Mouse (Mus musculus): ENCODE data around the gene Rbm6. TPM values are rescaled to one million over a fixed set of nuclear protein-coding genes. Genes with fewer than 3 reads are reported as not detected.
A peak's percentile ranks its signal among the peaks of the same experiment; 100 is the strongest.

Gene Rbm6
- polyA plus RNA-seq, 1 experiment, result 32.1 TPM

GRCm38 (mm10) chr9:107770037-107770373, 103.0 kb downstream of the Rbm6 start:
- H3K36me3 ChIP-seq (ENCODE audit: control insufficient read depth, insufficient read depth, low read length), result peaks cover 52% of the 10 kb centered on the region
- WGBS, result 1% methylated on average over 9 of the region's 9 CpGs

GRCm38 (mm10) chr9:107769445-107770000, 103.5 kb downstream of the Rbm6 start:
- Histone ChIP-seq H3K4me1 (replicated peaks; ENCODE audit: control insufficient read depth, insufficient read depth, low read length) (peaks cover 3% of the 10 kb centered on the region; the same call in 1 of the 2 replicates), H3K27me3 (ENCODE audit: control insufficient read depth, insufficient read depth, low read length) (no peaks in the 10 kb centered on the region), H3K36me3 (ENCODE audit: control insufficient read depth, insufficient read depth, low read length) (peaks cover 52% of the 10 kb centered on the region), H3K27ac (ENCODE audit: control insufficient read depth, insufficient read depth, low read length) (no peak overlapping the region), H3K4me3 (ENCODE audit: control insufficient read depth, insufficient read depth, low read length) (no peak overlapping the region)
- WGBS, result 4% methylated on average over 4 of the region's 4 CpGs
- TF ChIP-seq CTCF (IDR thresholded peaks at IDR 0.05; ENCODE audit: borderline replicate concordance, control insufficient read depth, extremely low read depth, insufficient read depth, low read length, poor library complexity) (no peak), POLR2A (IDR thresholded peaks at IDR 0.05; ENCODE audit: control insufficient read depth, extremely low read depth, insufficient read depth, low read length, poor library complexity) (no peak)
- DNase-seq, result no peak

More at GRCm38 (mm10) chr9:107770037-107770373, 103.0 kb downstream of the Rbm6 start:
- H3K27ac ChIP-seq (ENCODE audit: control insufficient read depth, insufficient read depth, low read length), result peak overlapping the region; percentile 61; the same call in 1 of the 2 replicates
- H3K4me3 ChIP-seq (ENCODE audit: control insufficient read depth, insufficient read depth, low read length), result peak overlapping the region; percentile 94
- DNase-seq, result peak; percentile 6
- TF ChIP-seq POLR2A (IDR thresholded peaks at IDR 0.05; ENCODE audit: control insufficient read depth, extremely low read depth, insufficient read depth, low read length, poor library complexity) (no peak), CTCF (IDR thresholded peaks at IDR 0.05; ENCODE audit: borderline replicate concordance, control insufficient read depth, extremely low read depth, insufficient read depth, low read length, poor library complexity) (no peak)
- peaks cover 3% of the 10 kb centered on the region; the same call in 1 of the 2 replicates for H3K4me1 ChIP-seq (replicated peaks; ENCODE audit: control insufficient read depth, insufficient read depth, low read length)
- H3K27me3 ChIP-seq (ENCODE audit: control insufficient read depth, insufficient read depth, low read length), result no peaks in the 10 kb centered on the region

- peaks cover 52% of the 10 kb centered on the region for H3K36me3 ChIP-seq (ENCODE audit: control insufficient read depth, insufficient read depth, low read length)
- no peak for DNase-seq
Measured at GRCm38 (mm10) chr9:107768851-107769250, 104.2 kb downstream of the Rbm6 start.

GRCm38 (mm10) chr9:107759593-107759992, 113.4 kb downstream of the Rbm6 start:
- H3K27me3 ChIP-seq (ENCODE audit: control insufficient read depth, insufficient read depth, low read length), result no peaks in the 10 kb centered on the region
- no peak overlapping the region for H3K27ac ChIP-seq (ENCODE audit: control insufficient read depth, insufficient read depth, low read length)
- no peak for DNase-seq
- H3K4me3 ChIP-seq (ENCODE audit: control insufficient read depth, insufficient read depth, low read length), result no peak overlapping the region
- peaks cover 97% of the 10 kb centered on the region for H3K36me3 ChIP-seq (ENCODE audit: control insufficient read depth, insufficient read depth, low read length)
- 93% methylated on average over 6 of the region's 6 CpGs for WGBS
- TF ChIP-seq CTCF (IDR thresholded peaks at IDR 0.05; ENCODE audit: borderline replicate concordance, control insufficient read depth, extremely low read depth, insufficient read depth, low read length, poor library complexity) (no peak), POLR2A (IDR thresholded peaks at IDR 0.05; ENCODE audit: control insufficient read depth, extremely low read depth, insufficient read depth, low read length, poor library complexity) (no peak)
- no peaks in the 10 kb centered on the region for H3K4me1 ChIP-seq (replicated peaks; ENCODE audit: control insufficient read depth, insufficient read depth, low read length)

More at GRCm38 (mm10) chr9:107768851-107769250, 104.2 kb downstream of the Rbm6 start:
- 90% methylated on average over 5 of the region's 5 CpGs for WGBS
- H3K27me3 ChIP-seq (ENCODE audit: control insufficient read depth, insufficient read depth, low read length), result no peaks in the 10 kb centered on the region
- TF ChIP-seq CTCF (IDR thresholded peaks at IDR 0.05; ENCODE audit: borderline replicate concordance, control insufficient read depth, extremely low read depth, insufficient read depth, low read length, poor library complexity) (no peak), POLR2A (IDR thresholded peaks at IDR 0.05; ENCODE audit: control insufficient read depth, extremely low read depth, insufficient read depth, low read length, poor library complexity) (no peak)
- no peak overlapping the region for H3K4me3 ChIP-seq (ENCODE audit: control insufficient read depth, insufficient read depth, low read length)
- H3K4me1 ChIP-seq (replicated peaks; ENCODE audit: control insufficient read depth, insufficient read depth, low read length), result peaks cover 3% of the 10 kb centered on the region; the same call in 1 of the 2 replicates
- no peak overlapping the region for H3K27ac ChIP-seq (ENCODE audit: control insufficient read depth, insufficient read depth, low read length)

- no peak overlapping the region for H3K4me3 ChIP-seq (ENCODE audit: control insufficient read depth, insufficient read depth, low read length)
- H3K4me1 ChIP-seq (replicated peaks; ENCODE audit: control insufficient read depth, insufficient read depth, low read length), result no peaks in the 10 kb centered on the region
- no peak for TF ChIP-seq CTCF (IDR thresholded peaks at IDR 0.05; ENCODE audit: borderline replicate concordance, control insufficient read depth, extremely low read depth, insufficient read depth, low read length, poor library complexity)
- no peak for TF ChIP-seq POLR2A (IDR thresholded peaks at IDR 0.05; ENCODE audit: control insufficient read depth, extremely low read depth, insufficient read depth, low read length, poor library complexity)
- no peaks in the 10 kb centered on the region for H3K27me3 ChIP-seq (ENCODE audit: control insufficient read depth, insufficient read depth, low read length)
- no peak overlapping the region for H3K27ac ChIP-seq (ENCODE audit: control insufficient read depth, insufficient read depth, low read length)
- WGBS, result 99% methylated on average over 5 of the region's 5 CpGs
- peaks cover 95% of the 10 kb centered on the region for H3K36me3 ChIP-seq (ENCODE audit: control insufficient read depth, insufficient read depth, low read length)
- no peak for DNase-seq
Measured at GRCm38 (mm10) chr9:107750378-107750777, 122.7 kb downstream of the Rbm6 start.

GRCm38 (mm10) chr9:107748063-107748462, 125.0 kb downstream of the Rbm6 start:
- DNase-seq, result no peak
- Histone ChIP-seq H3K27ac (ENCODE audit: control insufficient read depth, insufficient read depth, low read length) (no peak overlapping the region), H3K4me1 (replicated peaks; ENCODE audit: control insufficient read depth, insufficient read depth, low read length) (no peaks in the 10 kb centered on the region), H3K4me3 (ENCODE audit: control insufficient read depth, insufficient read depth, low read length) (no peak overlapping the region), H3K36me3 (ENCODE audit: control insufficient read depth, insufficient read depth, low read length) (peaks cover 99% of the 10 kb centered on the region), H3K27me3 (ENCODE audit: control insufficient read depth, insufficient read depth, low read length) (no peaks in the 10 kb centered on the region)
- 100% methylated on average over 3 of the region's 3 CpGs for WGBS
- TF ChIP-seq POLR2A (IDR thresholded peaks at IDR 0.05; ENCODE audit: control insufficient read depth, extremely low read depth, insufficient read depth, low read length, poor library complexity), result no peak

GRCm38 (mm10) chr9:107747310-107747709, 125.7 kb downstream of the Rbm6 start:
- Histone ChIP-seq H3K4me3 (ENCODE audit: control insufficient read depth, insufficient read depth, low read length) (no peak overlapping the region), H3K27me3 (ENCODE audit: control insufficient read depth, insufficient read depth, low read length) (no peaks in the 10 kb centered on the region), H3K36me3 (ENCODE audit: control insufficient read depth, insufficient read depth, low read length) (peaks cover 99% of the 10 kb centered on the region), H3K4me1 (replicated peaks; ENCODE audit: control insufficient read depth, insufficient read depth, low read length) (no peaks in the 10 kb centered on the region), H3K27ac (ENCODE audit: control insufficient read depth, insufficient read depth, low read length) (no peak overlapping the region)
- TF ChIP-seq POLR2A (IDR thresholded peaks at IDR 0.05; ENCODE audit: control insufficient read depth, extremely low read depth, insufficient read depth, low read length, poor library complexity) (no peak), CTCF (IDR thresholded peaks at IDR 0.05; ENCODE audit: borderline replicate concordance, control insufficient read depth, extremely low read depth, insufficient read depth, low read length, poor library complexity) (no peak)
- WGBS, result 69% methylated on average over 1 of the region's 1 CpGs
- DNase-seq, result no peak

All from thymus, adult 2 months (tissue).